8 mouse cellular contexts compared by ENCODE assay signal in genomic region chr7:73618758-73619416, GRCm38 (mm10).
A peak's percentile ranks its signal among the peaks of the same experiment; 100 is the strongest.
DNase-seq lines count a peak whose midpoint lies in the region; ATAC-seq and TF ChIP-seq lines count a peak whose summit lies in the region.

No protein-coding gene starts in this region.

- ATAC-seq in lung, postnatal 0 days: no peak
- ATAC-seq in erythroblast, adult 5-6 weeks (replicated peaks; ENCODE audit: low FRiP score, poor library complexity, severe bottlenecking): peak; percentile 83
- peak; percentile 42; the same call in 1 of the 2 replicates for ATAC-seq in intestine, postnatal 0 days
- ATAC-seq in neural tube, embryonic 13.5 days (ENCODE audit: low read depth): peak; percentile 54; the same call in 1 of the 2 replicates

- 2% methylated on average over 25 of the region's 25 CpGs for WGBS in lung, postnatal 0 days
- 5% methylated on average over 25 of the region's 25 CpGs for WGBS in intestine, postnatal 0 days
- 11% methylated on average over 25 of the region's 25 CpGs for WGBS in neural tube, embryonic 13.5 days

- peaks cover 17% of the 10 kb centered on the region for H3K4me1 ChIP-seq in lung, postnatal 0 days (ENCODE audit: insufficient read depth, low read depth, low read length)
- H3K4me1 ChIP-seq in intestine, postnatal 0 days (replicated peaks; ENCODE audit: control insufficient read depth, insufficient read depth, low read length): peaks cover 6% of the 10 kb centered on the region
- peaks cover 36% of the 10 kb centered on the region for H3K4me1 ChIP-seq in neural tube, embryonic 13.5 days (replicated peaks)

- peak overlapping the region; percentile 94 for H3K9ac ChIP-seq in lung, postnatal 0 days (replicated peaks; ENCODE audit: low read depth)
- H3K9ac ChIP-seq in intestine, postnatal 0 days (ENCODE audit: low read depth, low read length): peak overlapping the region; percentile 83
- H3K9ac ChIP-seq in neural tube, embryonic 13.5 days: peak overlapping the region; percentile 90

- no peaks in the 10 kb centered on the region for H3K9me3 ChIP-seq in lung, postnatal 0 days (ENCODE audit: low read length)
- no peaks in the 10 kb centered on the region for H3K9me3 ChIP-seq in intestine, postnatal 0 days (ENCODE audit: control insufficient read depth)
- no peaks in the 10 kb centered on the region for H3K9me3 ChIP-seq in neural tube, embryonic 13.5 days

- peak overlapping the region; percentile 77 for H3K4me2 ChIP-seq in lung, postnatal 0 days (replicated peaks; ENCODE audit: low read depth, low read length)
- peak overlapping the region; percentile 83 for H3K4me2 ChIP-seq in intestine, postnatal 0 days (replicated peaks; ENCODE audit: low read depth)
- H3K4me2 ChIP-seq in neural tube, embryonic 13.5 days: peak overlapping the region; percentile 71

- H3K36me3 ChIP-seq in lung, postnatal 0 days (ENCODE audit: insufficient read depth, low read length): no peaks in the 10 kb centered on the region
- H3K36me3 ChIP-seq in intestine, postnatal 0 days (ENCODE audit: control insufficient read depth, insufficient read depth): no peaks in the 10 kb centered on the region
- no peaks in the 10 kb centered on the region for H3K36me3 ChIP-seq in neural tube, embryonic 13.5 days

- TF ChIP-seq CTCF in lung, postnatal 0 days (IDR thresholded peaks at IDR 0.05): no peak
- no peak for TF ChIP-seq CTCF in intestine, postnatal 0 days (IDR thresholded peaks at IDR 0.05; ENCODE audit: low read depth)

- no peaks in the 10 kb centered on the region for H3K27me3 ChIP-seq in lung, postnatal 0 days (replicated peaks; ENCODE audit: insufficient read depth, low read length)
- H3K27me3 ChIP-seq in intestine, postnatal 0 days (replicated peaks; ENCODE audit: control insufficient read depth, insufficient read depth, low read length): no peaks in the 10 kb centered on the region
- H3K27me3 ChIP-seq in neural tube, embryonic 13.5 days: no peaks in the 10 kb centered on the region

- DNase-seq in lung, postnatal 0 days (ENCODE audit: low spot score): no peak
- DNase-seq in lung, postnatal 10 days: no peak
- DNase-seq in cerebellum, postnatal 25 days: no peak
- DNase-seq in gastrocnemius, postnatal 10 days: no peak
- DNase-seq in adrenal gland, adult (ENCODE audit: inconsistent age in 2 of 2, low spot score in 1 of 2): no peak

- peak overlapping the region; percentile 66 for H3K4me3 ChIP-seq in lung, postnatal 0 days (ENCODE audit: low read depth, low read length)
- H3K4me3 ChIP-seq in intestine, postnatal 0 days (ENCODE audit: low read depth, low read length): peak overlapping the region; percentile 63
- peak overlapping the region; percentile 59 for H3K4me3 ChIP-seq in neural tube, embryonic 13.5 days

- peak overlapping the region; percentile 99 for H3K27ac ChIP-seq in lung, postnatal 0 days (ENCODE audit: low read length)
- H3K27ac ChIP-seq in intestine, postnatal 0 days (ENCODE audit: low read depth, low read length): peak overlapping the region; percentile 99
- H3K27ac ChIP-seq in neural tube, embryonic 13.5 days (replicated peaks): peak overlapping the region; percentile 100

- no peak for TF ChIP-seq EP300 in lung, postnatal 0 days (IDR thresholded peaks at IDR 0.05)
